Mouse (Mus musculus) thymus, adult 2 months (tissue): Measurements from ENCODE around the gene Baz1b. TPM values are rescaled to one million over a fixed set of nuclear protein-coding genes. Genes with fewer than 3 reads are reported as not detected.

ENCODE experiments used
- DNase-seq: peaks from one replicate; pipeline ENCODE4 v3.0.0; 2021
- H3K27ac ChIP-seq: fragments of 200-500 bp; 2 replicates; pipeline ENCODE4 v1.5.1; 2012; ENCODE audit warnings: low read length, control low read depth; ENCODE audit not compliant: control insufficient read depth, insufficient read depth
- H3K27me3 ChIP-seq: fragments of 200-500 bp; 2 replicates; pipeline ENCODE4 v1.6.1; 2012; ENCODE audit warnings: mild to moderate bottlenecking, low read length, moderate library complexity, mixed read lengths; ENCODE audit not compliant: control insufficient read depth, insufficient read depth
- H3K36me3 ChIP-seq: fragments of 200-500 bp; 2 replicates; pipeline ENCODE4 v1.6.1; 2012; ENCODE audit warnings: mild to moderate bottlenecking, low read length, moderate library complexity; ENCODE audit not compliant: control insufficient read depth, insufficient read depth
- H3K4me1 ChIP-seq: fragments of 200-500 bp; replicated peaks from 2 replicates; pipeline ENCODE4 v1.6.1; 2012; ENCODE audit warnings: low read length; ENCODE audit not compliant: control insufficient read depth, insufficient read depth
- H3K4me3 ChIP-seq: fragments of 200-500 bp; 2 replicates; pipeline ENCODE4 v1.5.1; 2012; ENCODE audit warnings: mild to moderate bottlenecking, low read length, control low read depth, moderate library complexity; ENCODE audit not compliant: control insufficient read depth, insufficient read depth
- CTCF ChIP-seq: fragments of 200-500 bp; IDR thresholded peaks from 2 replicates; pipeline ENCODE4 v1.5.1; 2012; ENCODE audit warnings: mild to moderate bottlenecking, control low read depth, low read length, moderate library complexity, borderline replicate concordance; ENCODE audit not compliant: control insufficient read depth, poor library complexity, insufficient read depth; ENCODE audit errors: extremely low read depth
- POLR2A ChIP-seq: fragments of 200-500 bp; IDR thresholded peaks from 2 replicates; pipeline ENCODE4 v1.6.1; 2012; ENCODE audit warnings: mild to moderate bottlenecking, low read length, control low read depth, moderate library complexity; ENCODE audit not compliant: control insufficient read depth, poor library complexity, insufficient read depth; ENCODE audit errors: extremely low read depth
- WGBS: fragments of 180-500 bp; shearing (Covaris S2); methylation state at CpG from one replicate; pipeline ENCODE4 v1.1.7; 2018; 5-methylcytosine and 5-hydroxymethylcytosine counted together
- polyA plus RNA-seq: library from polyadenylated mRNA; depleted of rRNA; stranded (reverse); fragments of >200 nt; gene quantifications from 2 replicates; pipeline ENCODE4 v1.2.3, GENCODE M21; 2012

The Baz1b gene
- polyA plus RNA-seq, 1 experiment, result 56.1 TPM

DNA sequence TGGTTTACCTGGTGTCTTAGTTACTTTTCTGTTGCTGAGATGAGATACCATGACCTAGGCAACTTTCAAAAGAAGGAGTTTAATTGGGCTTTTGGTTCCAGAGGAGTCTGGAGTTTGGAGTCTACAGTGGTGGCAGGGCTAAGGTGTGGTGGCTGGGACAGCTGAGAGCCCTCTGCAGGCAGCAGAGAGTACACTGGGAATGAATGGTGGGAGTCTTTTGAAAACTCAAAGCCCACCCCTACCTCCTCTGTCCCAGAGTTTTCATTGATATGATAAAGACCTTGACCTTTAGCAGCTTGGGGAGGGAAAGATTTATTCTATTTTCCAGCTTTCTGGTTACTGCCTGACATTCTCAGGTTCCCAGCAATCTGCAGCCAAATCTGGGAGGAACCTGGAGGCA is 12.0 kb upstream of the Baz1b start:
- H3K4me1 ChIP-seq, result no peaks in the 10 kb centered on the region
- H3K27ac ChIP-seq, result no peak overlapping the region
- no peak for TF ChIP-seq CTCF
- TF ChIP-seq POLR2A, result no peak
- no peak for DNase-seq
- no peak overlapping the region for H3K4me3 ChIP-seq
- H3K36me3 ChIP-seq, result peaks cover 48% of the 10 kb centered on the region
- H3K27me3 ChIP-seq, result no peaks in the 10 kb centered on the region

DNA sequence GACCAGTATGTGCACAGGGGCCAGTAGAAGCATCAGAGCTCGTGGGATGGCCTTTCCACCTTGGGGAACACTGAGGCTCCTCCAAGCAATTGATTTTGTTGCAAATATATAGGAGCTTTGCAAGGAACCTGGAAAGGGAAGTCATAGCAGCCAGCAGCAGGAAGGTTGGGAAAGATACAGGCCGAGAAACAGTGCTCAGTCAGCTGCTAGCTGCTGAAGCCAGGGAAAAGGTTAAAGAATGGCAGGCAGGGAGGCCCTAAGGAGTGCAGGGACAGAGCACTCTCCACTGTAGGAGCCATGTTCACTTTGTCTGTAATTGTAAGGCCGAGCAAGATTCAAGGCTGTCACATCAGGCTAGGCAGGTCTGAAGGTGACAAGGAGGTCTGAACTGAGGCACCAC is 8.5 kb upstream of the Baz1b start:
- WGBS, result 99% methylated on average over 3 of the region's 3 CpGs
- TF ChIP-seq POLR2A (no peak), CTCF (no peak)
- DNase-seq, result no peak
- peaks cover 66% of the 10 kb centered on the region for H3K36me3 ChIP-seq
- H3K4me1 ChIP-seq, result no peaks in the 10 kb centered on the region
- no peak overlapping the region for H3K27ac ChIP-seq
- no peak overlapping the region for H3K4me3 ChIP-seq
- H3K27me3 ChIP-seq, result no peaks in the 10 kb centered on the region

DNA sequence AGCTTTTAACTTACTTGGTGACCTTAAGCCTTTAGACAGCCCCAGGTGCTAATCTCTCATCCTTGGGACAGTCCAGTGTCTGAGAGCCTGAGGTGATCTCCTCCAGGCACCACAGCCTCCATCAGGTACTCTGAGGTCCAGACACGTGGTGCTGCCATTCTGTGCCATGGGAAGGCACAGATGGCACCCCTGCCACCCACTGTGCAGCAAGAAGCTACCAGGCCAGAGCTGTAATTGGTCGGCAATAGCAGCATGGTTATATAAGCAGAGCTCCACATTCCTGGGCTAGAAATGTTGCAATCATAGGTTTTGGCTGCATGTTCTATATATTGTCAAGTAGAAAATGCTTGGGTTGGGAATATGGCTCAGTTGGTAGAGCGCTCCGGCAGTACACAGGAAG is 8.1 kb upstream of the Baz1b start:
- no peaks in the 10 kb centered on the region for H3K27me3 ChIP-seq
- WGBS, result 98% methylated on average over 4 of the region's 4 CpGs
- H3K4me3 ChIP-seq, result no peak overlapping the region
- TF ChIP-seq CTCF, result no peak
- TF ChIP-seq POLR2A, result no peak
- H3K36me3 ChIP-seq, result peaks cover 63% of the 10 kb centered on the region
- no peak overlapping the region for H3K27ac ChIP-seq
- H3K4me1 ChIP-seq, result no peaks in the 10 kb centered on the region
- DNase-seq, result no peak

DNA sequence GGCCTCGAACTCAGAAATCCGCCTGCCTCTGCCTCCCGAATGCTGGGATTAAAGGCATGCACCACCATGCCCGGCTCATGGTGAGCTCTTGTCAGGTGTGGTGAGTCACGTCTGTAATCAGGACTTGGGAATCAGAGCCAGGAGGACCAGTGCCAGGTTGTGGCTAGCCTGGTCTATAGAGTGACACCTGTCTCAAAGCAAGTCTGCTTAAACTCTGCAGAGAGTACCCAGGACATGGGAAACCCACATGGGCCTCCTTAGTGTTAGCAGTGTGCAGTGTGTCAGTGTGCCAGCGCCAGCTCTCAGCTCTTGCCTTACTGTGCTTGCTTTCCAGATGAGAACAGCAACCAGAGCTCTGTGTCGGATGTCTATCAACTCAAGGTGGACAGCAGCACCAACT is 7.4 kb upstream of the Baz1b start:
- no peak for TF ChIP-seq POLR2A
- no peak for TF ChIP-seq CTCF
- no peak overlapping the region for H3K27ac ChIP-seq
- whole genome bisulfite sequencing, result 97% methylated on average over 7 of the region's 7 CpGs
- no peaks in the 10 kb centered on the region for H3K4me1 ChIP-seq
- peaks cover 60% of the 10 kb centered on the region for H3K36me3 ChIP-seq
- H3K4me3 ChIP-seq, result no peak overlapping the region
- no peaks in the 10 kb centered on the region for H3K27me3 ChIP-seq
- no peak for DNase-seq

GRCm38 (mm10) chr5:135180796-135181195 is 6.3 kb upstream of the Baz1b start:
- H3K27ac ChIP-seq, result no peak overlapping the region
- no peak for DNase-seq
- peaks cover 60% of the 10 kb centered on the region for H3K36me3 ChIP-seq
- H3K4me3 ChIP-seq, result no peak overlapping the region
- no peaks in the 10 kb centered on the region for H3K4me1 ChIP-seq
- WGBS, result 98% methylated on average over 14 of the region's 14 CpGs
- no peak for TF ChIP-seq CTCF
- TF ChIP-seq POLR2A, result no peak
- no peaks in the 10 kb centered on the region for H3K27me3 ChIP-seq

DNA sequence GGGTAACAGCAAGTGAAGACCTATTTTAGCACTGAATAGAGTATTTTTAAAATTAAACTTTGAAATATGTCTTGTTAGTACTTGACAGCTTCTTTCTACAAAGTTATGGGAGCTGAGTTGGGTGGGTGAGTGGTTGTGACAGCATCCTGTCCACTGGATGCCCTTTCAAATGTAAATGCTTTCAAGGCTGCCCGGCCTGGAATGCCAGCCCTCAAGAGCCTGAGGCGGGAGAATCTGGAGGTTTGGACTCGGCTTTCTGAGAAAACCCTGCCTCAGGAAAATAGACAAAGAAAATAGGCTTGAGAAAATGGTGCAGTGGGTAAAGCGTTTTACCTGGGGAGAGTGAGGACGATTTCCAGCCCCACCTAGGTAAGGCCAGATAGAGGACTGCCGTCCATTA is 5.3 kb upstream of the Baz1b start:
- Histone ChIP-seq H3K4me3 (no peak overlapping the region), H3K27me3 (no peaks in the 10 kb centered on the region), H3K36me3 (peaks cover 57% of the 10 kb centered on the region), H3K27ac (no peak overlapping the region), H3K4me1 (peaks cover 3% of the 10 kb centered on the region)
- 95% methylated on average over 6 of the region's 6 CpGs for WGBS
- TF ChIP-seq POLR2A (no peak), CTCF (no peak)
- no peak for DNase-seq

- Histone ChIP-seq H3K4me1 (peaks cover 6% of the 10 kb centered on the region), H3K27ac (no peak overlapping the region), H3K27me3 (no peaks in the 10 kb centered on the region), H3K36me3 (peaks cover 42% of the 10 kb centered on the region), H3K4me3 (no peak overlapping the region)
- TF ChIP-seq CTCF, result no peak
- TF ChIP-seq POLR2A, result no peak
- no peak for DNase-seq
- WGBS, result 79% methylated on average over 8 of the region's 8 CpGs
These were observed 3.8 kb upstream of the Baz1b start for GRCm38 (mm10) chr5:135183131-135183861.
